Mouse (Mus musculus) retina, embryonic 14.5 days (tissue): ENCODE measurements around the gene Gnl3l.

ENCODE experiments used
- DNase-seq: peaks from one replicate; pipeline ENCODE4 v3.0.0-alpha.2; 2015; ENCODE audit warnings: low spot score

The Gnl3l gene

GRCm38 (mm10) chrX:150956522-150957300 is 60.4 kb downstream of the Gnl3l start:
- DNase-seq, result peak; percentile 80

GRCm38 (mm10) chrX:150956016-150956415 is 61.1 kb downstream of the Gnl3l start:
- no peak for DNase-seq

DNA sequence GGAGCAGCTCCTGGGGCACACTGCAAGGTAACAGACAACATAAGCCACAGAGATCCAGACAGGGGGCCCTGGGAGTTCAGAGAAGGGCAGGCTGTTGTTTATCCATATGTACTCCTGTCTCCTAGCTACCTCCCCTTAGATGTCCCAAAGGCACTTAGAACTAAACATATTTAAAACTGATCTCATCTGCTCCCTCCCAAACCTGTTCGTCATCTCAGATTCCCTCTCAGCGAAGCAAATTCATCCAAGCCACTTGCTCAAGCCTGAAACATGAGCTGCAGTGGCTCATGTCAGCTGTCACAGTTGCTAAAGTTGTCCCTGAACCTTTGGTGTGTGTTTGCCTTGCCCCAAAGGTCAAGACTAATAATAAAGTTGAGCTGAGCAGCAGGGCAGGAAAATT is 61.7 kb downstream of the Gnl3l start:
- DNase-seq, result no peak

GRCm38 (mm10) chrX:150954721-150955120 is 62.4 kb downstream of the Gnl3l start:
- DNase-seq, result no peak
